Mouse (Mus musculus): ENCODE measurements around the gene C9. TPM values are rescaled to one million over a fixed set of nuclear protein-coding genes. Genes with fewer than 3 reads are reported as not detected.

C9 gene
- polyA plus RNA-seq, 1 experiment from 2014 or later: not detected

DNA sequence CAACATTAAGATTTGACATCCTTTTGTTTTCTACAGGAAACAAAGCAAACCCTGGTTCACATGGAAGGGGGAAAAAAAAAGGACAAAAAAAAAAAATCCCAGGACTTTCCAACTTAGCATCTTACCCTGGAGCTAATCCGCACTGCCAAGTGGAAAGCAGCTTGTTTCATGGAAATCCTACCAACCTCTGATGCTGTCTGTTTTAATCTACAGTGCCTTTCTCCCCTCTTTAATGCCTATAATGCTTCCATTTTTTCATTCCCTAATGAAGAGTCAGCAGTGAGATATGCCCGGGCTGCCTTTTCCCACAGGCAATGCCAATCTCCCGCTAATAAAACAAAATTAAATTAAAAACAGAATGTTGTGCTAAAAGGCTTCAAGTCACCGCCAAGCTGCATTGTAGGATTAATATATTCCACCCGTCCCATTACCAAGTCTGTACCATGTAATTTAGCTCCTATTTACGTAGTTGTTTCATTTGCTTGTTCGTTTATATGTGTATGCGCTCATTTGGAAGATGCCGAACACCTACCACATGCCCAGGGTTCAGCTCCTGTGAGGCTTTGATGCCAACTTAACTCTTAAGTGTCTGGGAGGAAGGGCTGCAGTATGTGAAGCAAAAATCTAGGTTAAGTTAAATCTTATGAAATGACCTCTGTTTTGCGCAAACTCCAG, 53.4 kb downstream of the C9 start:
- no peaks in the 10 kb centered on the region for H3K27me3 ChIP-seq (ENCODE audit: control insufficient read depth, insufficient read depth, low read length)
- no peak for ATAC-seq (ENCODE audit: insufficient number of reproducible peaks, low FRiP score, low TSS enrichment, low read depth)
- no peak overlapping the region for H3K9ac ChIP-seq (ENCODE audit: low read length)
- no peak overlapping the region for H3K27ac ChIP-seq (replicated peaks; ENCODE audit: low read depth, low read length)
- no peak for DNase-seq (ENCODE audit: low spot score)
- no peak overlapping the region for H3K4me2 ChIP-seq (ENCODE audit: low read depth, severe bottlenecking)
- H3K9me3 ChIP-seq (ENCODE audit: control insufficient read depth, low read length): no peaks in the 10 kb centered on the region
- H3K36me3 ChIP-seq (ENCODE audit: control insufficient read depth, insufficient read depth, low read length): no peaks in the 10 kb centered on the region
- WGBS: 45% methylated on average over 10 of the region's 10 CpGs
- H3K4me3 ChIP-seq (ENCODE audit: low read depth, low read length): no peak overlapping the region
- H3K4me1 ChIP-seq (ENCODE audit: control insufficient read depth, insufficient read depth, low read length): no peaks in the 10 kb centered on the region

GRCm38 (mm10) chr15:6500787-6501186, 55.7 kb downstream of the C9 start:
- H3K9me3 ChIP-seq (ENCODE audit: control insufficient read depth, low read length): no peaks in the 10 kb centered on the region
- H3K27ac ChIP-seq (replicated peaks; ENCODE audit: low read depth, low read length): no peak overlapping the region
- 67% methylated on average over 1 of the region's 1 CpGs for WGBS
- ATAC-seq (ENCODE audit: insufficient number of reproducible peaks, low FRiP score, low TSS enrichment, low read depth): no peak
- no peak overlapping the region for H3K4me3 ChIP-seq (ENCODE audit: low read depth, low read length)
- H3K4me1 ChIP-seq (ENCODE audit: control insufficient read depth, insufficient read depth, low read length): no peaks in the 10 kb centered on the region
- H3K9ac ChIP-seq (ENCODE audit: low read length): no peak overlapping the region
- no peaks in the 10 kb centered on the region for H3K36me3 ChIP-seq (ENCODE audit: control insufficient read depth, insufficient read depth, low read length)
- H3K27me3 ChIP-seq (ENCODE audit: control insufficient read depth, insufficient read depth, low read length): no peaks in the 10 kb centered on the region
- no peak overlapping the region for H3K4me2 ChIP-seq (ENCODE audit: low read depth, severe bottlenecking)
- no peak for DNase-seq (ENCODE audit: low spot score)

GRCm38 (mm10) chr15:6517525-6517924, 72.4 kb downstream of the C9 start:
- no peaks in the 10 kb centered on the region for H3K9me3 ChIP-seq (ENCODE audit: control insufficient read depth, low read length)
- H3K36me3 ChIP-seq (ENCODE audit: control insufficient read depth, insufficient read depth, low read length): no peaks in the 10 kb centered on the region
- 89% methylated on average over 1 of the region's 1 CpGs for WGBS
- no peak overlapping the region for H3K9ac ChIP-seq (ENCODE audit: low read length)
- H3K4me3 ChIP-seq (ENCODE audit: low read depth, low read length): no peak overlapping the region
- H3K4me1 ChIP-seq (ENCODE audit: control insufficient read depth, insufficient read depth, low read length): no peaks in the 10 kb centered on the region
- H3K27me3 ChIP-seq (ENCODE audit: control insufficient read depth, insufficient read depth, low read length): no peaks in the 10 kb centered on the region
- no peak for DNase-seq (ENCODE audit: low spot score)
- no peak overlapping the region for H3K27ac ChIP-seq (replicated peaks; ENCODE audit: low read depth, low read length)
- H3K4me2 ChIP-seq (ENCODE audit: low read depth, severe bottlenecking): no peak overlapping the region
- ATAC-seq (ENCODE audit: insufficient number of reproducible peaks, low FRiP score, low TSS enrichment, low read depth): no peak

- Histone ChIP-seq H3K4me3 (ENCODE audit: low read depth, low read length) (no peak overlapping the region), H3K4me2 (ENCODE audit: low read depth, severe bottlenecking) (no peak overlapping the region), H3K36me3 (ENCODE audit: control insufficient read depth, insufficient read depth, low read length) (no peaks in the 10 kb centered on the region), H3K4me1 (ENCODE audit: control insufficient read depth, insufficient read depth, low read length) (no peaks in the 10 kb centered on the region), H3K27ac (replicated peaks; ENCODE audit: low read depth, low read length) (no peak overlapping the region), H3K9ac (ENCODE audit: low read length) (no peak overlapping the region), H3K9me3 (ENCODE audit: control insufficient read depth, low read length) (no peaks in the 10 kb centered on the region), H3K27me3 (ENCODE audit: control insufficient read depth, insufficient read depth, low read length) (no peaks in the 10 kb centered on the region)
- DNase-seq (ENCODE audit: low spot score) (peak; percentile 9), ATAC-seq (ENCODE audit: insufficient number of reproducible peaks, low FRiP score, low TSS enrichment, low read depth) (no peak)
- WGBS: 89% methylated on average over 19 of the region's 19 CpGs
Observed at GRCm38 (mm10) chr15:6519417-6520255, 74.5 kb downstream of the C9 start.

GRCm38 (mm10) chr15:6520505-6521155, 75.5 kb downstream of the C9 start:
- DNase-seq (ENCODE audit: low spot score) (no peak), ATAC-seq (ENCODE audit: insufficient number of reproducible peaks, low FRiP score, low TSS enrichment, low read depth) (no peak)
- no peak overlapping the region for H3K4me3 ChIP-seq (ENCODE audit: low read depth, low read length)
- H3K36me3 ChIP-seq (ENCODE audit: control insufficient read depth, insufficient read depth, low read length): no peaks in the 10 kb centered on the region
- no peak overlapping the region for H3K9ac ChIP-seq (ENCODE audit: low read length)
- no peak overlapping the region for H3K4me2 ChIP-seq (ENCODE audit: low read depth, severe bottlenecking)
- no peak overlapping the region for H3K27ac ChIP-seq (replicated peaks; ENCODE audit: low read depth, low read length)
- H3K9me3 ChIP-seq (ENCODE audit: control insufficient read depth, low read length): no peaks in the 10 kb centered on the region
- H3K4me1 ChIP-seq (ENCODE audit: control insufficient read depth, insufficient read depth, low read length): no peaks in the 10 kb centered on the region
- 88% methylated on average over 10 of the region's 10 CpGs for WGBS
- H3K27me3 ChIP-seq (ENCODE audit: control insufficient read depth, insufficient read depth, low read length): no peaks in the 10 kb centered on the region

DNA sequence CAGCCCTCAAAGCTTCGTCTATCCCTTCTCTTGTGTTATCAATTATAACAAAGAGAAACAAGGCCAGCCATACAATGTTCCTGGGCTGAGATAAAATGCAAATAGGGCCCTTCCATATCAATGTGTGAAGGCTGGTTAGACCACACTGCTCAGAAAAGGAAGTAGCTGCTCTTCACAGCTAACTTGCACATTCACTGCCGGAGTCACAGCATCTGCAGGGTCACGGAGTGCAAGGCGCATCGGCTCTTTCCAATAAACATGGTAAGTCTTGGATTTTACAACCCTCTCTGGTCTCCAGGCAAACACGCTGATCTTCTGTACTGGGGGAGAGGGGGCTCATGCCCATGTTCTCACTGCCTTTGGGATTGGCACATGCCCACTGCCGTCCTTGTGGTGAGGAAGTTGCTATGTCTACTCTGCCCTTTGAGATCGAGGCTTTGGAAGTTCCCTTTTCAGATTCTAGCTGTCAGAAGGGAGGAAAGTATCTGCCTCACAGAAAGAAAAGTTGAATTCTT, 77.6 kb downstream of the C9 start, which contains the start of gene Fyb:
Fyb (plus strand) TSS at position 201 of the 515 bp plus-strand sequence.
- 73% methylated on average over 8 of the region's 8 CpGs for WGBS
- no peak within 1 kb of the TSS for H3K9ac ChIP-seq (ENCODE audit: low read length)
- H3K4me3 ChIP-seq (ENCODE audit: low read depth, low read length): no peak within 1 kb of the TSS
- no peaks in the 10 kb centered on the region for H3K9me3 ChIP-seq (ENCODE audit: control insufficient read depth, low read length)
- H3K27ac ChIP-seq (replicated peaks; ENCODE audit: low read depth, low read length): no peak within 1 kb of the TSS
- no peaks in the 10 kb centered on the region for H3K36me3 ChIP-seq (ENCODE audit: control insufficient read depth, insufficient read depth, low read length)
- DNase-seq (ENCODE audit: low spot score): peak; percentile 17
- no peaks in the 10 kb centered on the region for H3K4me1 ChIP-seq (ENCODE audit: control insufficient read depth, insufficient read depth, low read length)
- H3K4me2 ChIP-seq (ENCODE audit: low read depth, severe bottlenecking): no peak within 1 kb of the TSS
- no peaks in the 10 kb centered on the region for H3K27me3 ChIP-seq (ENCODE audit: control insufficient read depth, insufficient read depth, low read length)
- no peak for ATAC-seq (ENCODE audit: insufficient number of reproducible peaks, low FRiP score, low TSS enrichment, low read depth)

- Histone ChIP-seq H3K27ac (replicated peaks; ENCODE audit: low read depth, low read length) (no peak overlapping the region), H3K27me3 (ENCODE audit: control insufficient read depth, insufficient read depth, low read length) (no peaks in the 10 kb centered on the region), H3K4me1 (ENCODE audit: control insufficient read depth, insufficient read depth, low read length) (no peaks in the 10 kb centered on the region), H3K4me2 (ENCODE audit: low read depth, severe bottlenecking) (no peak overlapping the region), H3K9me3 (ENCODE audit: control insufficient read depth, low read length) (no peaks in the 10 kb centered on the region), H3K9ac (ENCODE audit: low read length) (no peak overlapping the region), H3K36me3 (ENCODE audit: control insufficient read depth, insufficient read depth, low read length) (no peaks in the 10 kb centered on the region), H3K4me3 (ENCODE audit: low read depth, low read length) (no peak overlapping the region)
- ATAC-seq (ENCODE audit: insufficient number of reproducible peaks, low FRiP score, low TSS enrichment, low read depth) (no peak), DNase-seq (ENCODE audit: low spot score) (no peak)
- 86% methylated on average over 2 of the region's 2 CpGs for WGBS
Observed at GRCm38 (mm10) chr15:6524801-6525200, 79.7 kb downstream of the C9 start.

DNA sequence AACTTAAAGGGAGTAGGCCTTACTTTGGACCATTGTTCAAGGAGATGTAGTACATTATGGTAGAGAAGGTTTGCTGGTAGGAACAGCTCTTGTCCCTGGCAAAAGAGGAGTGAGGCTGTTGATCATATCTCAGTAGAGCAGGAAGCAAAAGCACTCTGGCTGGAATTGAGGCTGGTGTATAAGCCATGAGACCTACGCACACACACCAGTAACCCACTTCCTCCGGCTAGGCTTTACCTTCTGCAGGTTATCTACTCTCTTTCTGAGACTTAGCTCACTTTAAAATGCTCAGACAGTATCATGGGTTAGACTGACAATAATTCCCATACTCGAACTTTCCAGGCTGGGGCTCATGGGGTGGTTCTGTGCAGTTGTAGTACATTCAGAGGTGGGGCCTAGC, 80.3 kb downstream of the C9 start:
- no peak for ATAC-seq (ENCODE audit: insufficient number of reproducible peaks, low FRiP score, low TSS enrichment, low read depth)
- Histone ChIP-seq H3K4me1 (ENCODE audit: control insufficient read depth, insufficient read depth, low read length) (no peaks in the 10 kb centered on the region), H3K36me3 (ENCODE audit: control insufficient read depth, insufficient read depth, low read length) (no peaks in the 10 kb centered on the region), H3K27ac (replicated peaks; ENCODE audit: low read depth, low read length) (no peak overlapping the region), H3K9ac (ENCODE audit: low read length) (no peak overlapping the region), H3K4me2 (ENCODE audit: low read depth, severe bottlenecking) (no peak overlapping the region), H3K4me3 (ENCODE audit: low read depth, low read length) (no peak overlapping the region), H3K27me3 (ENCODE audit: control insufficient read depth, insufficient read depth, low read length) (no peaks in the 10 kb centered on the region), H3K9me3 (ENCODE audit: control insufficient read depth, low read length) (no peaks in the 10 kb centered on the region)
- no peak for DNase-seq (ENCODE audit: low spot score)
- WGBS: 85% methylated on average over 3 of the region's 3 CpGs

Data from limb, embryonic 11.5 days (tissue).